Mouse (Mus musculus): ENCODE measurements around the gene Cacnb1. TPM values are rescaled to one million over a fixed set of nuclear protein-coding genes. Genes with fewer than 3 reads are reported as not detected.

Cacnb1 gene
- polyA plus RNA-seq, 1 experiment from 2014 or later, result 21.3 TPM

GRCm38 (mm10) chr11:98037871-98038270 is 15.0 kb upstream of the Cacnb1 start:
- WGBS, result 60% methylated on average over 14 of the region's 14 CpGs
- Histone ChIP-seq H3K36me3 (no peaks in the 10 kb centered on the region), H3K27me3 (peaks cover 10% of the 10 kb centered on the region), H3K9ac (no peak overlapping the region), H3K4me2 (replicated peaks) (peak overlapping the region; percentile 10; the same call in 1 of the 2 replicates), H3K27ac (replicated peaks) (no peak overlapping the region), H3K9me3 (replicated peaks) (no peaks in the 10 kb centered on the region), H3K4me1 (peaks cover 20% of the 10 kb centered on the region), H3K4me3 (replicated peaks) (no peak overlapping the region)
- ATAC-seq (ENCODE audit: insufficient number of reproducible peaks, low FRiP score, low TSS enrichment, low read depth), result no peak

GRCm38 (mm10) chr11:98035977-98036377 is 13.1 kb upstream of the Cacnb1 start:
- Histone ChIP-seq H3K4me2 (replicated peaks) (peak overlapping the region; percentile 61), H3K9ac (no peak overlapping the region), H3K27me3 (peaks cover 10% of the 10 kb centered on the region), H3K36me3 (peaks cover 5% of the 10 kb centered on the region), H3K4me1 (peaks cover 20% of the 10 kb centered on the region), H3K4me3 (replicated peaks) (peak overlapping the region; percentile 30), H3K9me3 (replicated peaks) (no peaks in the 10 kb centered on the region), H3K27ac (replicated peaks) (no peak overlapping the region)
- 1% methylated on average over 27 of the region's 27 CpGs for WGBS
- ATAC-seq (ENCODE audit: insufficient number of reproducible peaks, low FRiP score, low TSS enrichment, low read depth), result peak; percentile 49; the same call in 1 of the 2 replicates

GRCm38 (mm10) chr11:98034840-98035239 is 12.0 kb upstream of the Cacnb1 start:
- Histone ChIP-seq H3K27ac (replicated peaks) (no peak overlapping the region), H3K27me3 (peaks cover 10% of the 10 kb centered on the region), H3K4me2 (replicated peaks) (no peak overlapping the region), H3K4me1 (peaks cover 20% of the 10 kb centered on the region), H3K9ac (no peak overlapping the region), H3K36me3 (peaks cover 15% of the 10 kb centered on the region), H3K4me3 (replicated peaks) (no peak overlapping the region), H3K9me3 (replicated peaks) (no peaks in the 10 kb centered on the region)
- 25% methylated on average over 4 of the region's 4 CpGs for WGBS
- no peak for ATAC-seq (ENCODE audit: insufficient number of reproducible peaks, low FRiP score, low TSS enrichment, low read depth)

- H3K27ac ChIP-seq (replicated peaks), result no peak overlapping the region
- no peaks in the 10 kb centered on the region for H3K9me3 ChIP-seq (replicated peaks)
- 77% methylated on average over 5 of the region's 5 CpGs for WGBS
- H3K4me2 ChIP-seq (replicated peaks), result no peak overlapping the region
- no peak for ATAC-seq (ENCODE audit: insufficient number of reproducible peaks, low FRiP score, low TSS enrichment, low read depth)
- peaks cover 20% of the 10 kb centered on the region for H3K4me1 ChIP-seq
- H3K9ac ChIP-seq, result no peak overlapping the region
- no peak overlapping the region for H3K4me3 ChIP-seq (replicated peaks)
- H3K36me3 ChIP-seq, result peaks cover 22% of the 10 kb centered on the region
- H3K27me3 ChIP-seq, result peaks cover 10% of the 10 kb centered on the region
Measured at GRCm38 (mm10) chr11:98034061-98034460, 11.2 kb upstream of the Cacnb1 start.

- Histone ChIP-seq H3K9me3 (replicated peaks) (no peaks in the 10 kb centered on the region), H3K27me3 (peaks cover 3% of the 10 kb centered on the region), H3K4me3 (replicated peaks) (no peak overlapping the region), H3K27ac (replicated peaks) (no peak overlapping the region), H3K9ac (no peak overlapping the region), H3K4me1 (peaks cover 26% of the 10 kb centered on the region), H3K36me3 (peaks cover 35% of the 10 kb centered on the region), H3K4me2 (replicated peaks) (no peak overlapping the region)
- 7% methylated on average over 5 of the region's 5 CpGs for WGBS
- ATAC-seq (ENCODE audit: insufficient number of reproducible peaks, low FRiP score, low TSS enrichment, low read depth), result no peak
Measured at GRCm38 (mm10) chr11:98031443-98031770, 8.6 kb upstream of the Cacnb1 start.

GRCm38 (mm10) chr11:98030701-98031442 is 8.0 kb upstream of the Cacnb1 start:
- whole genome bisulfite sequencing, result 48% methylated on average over 5 of the region's 5 CpGs
- H3K27ac ChIP-seq (replicated peaks), result no peak overlapping the region
- H3K4me3 ChIP-seq (replicated peaks), result no peak overlapping the region
- H3K4me1 ChIP-seq, result peaks cover 24% of the 10 kb centered on the region
- no peaks in the 10 kb centered on the region for H3K9me3 ChIP-seq (replicated peaks)
- H3K27me3 ChIP-seq, result no peaks in the 10 kb centered on the region
- H3K4me2 ChIP-seq (replicated peaks), result no peak overlapping the region
- peaks cover 35% of the 10 kb centered on the region for H3K36me3 ChIP-seq
- no peak overlapping the region for H3K9ac ChIP-seq
- no peak for ATAC-seq (ENCODE audit: insufficient number of reproducible peaks, low FRiP score, low TSS enrichment, low read depth)

GRCm38 (mm10) chr11:98027785-98028184 is 5.0 kb upstream of the Cacnb1 start:
- Histone ChIP-seq H3K36me3 (peaks cover 35% of the 10 kb centered on the region), H3K27me3 (no peaks in the 10 kb centered on the region), H3K4me1 (peaks cover 25% of the 10 kb centered on the region), H3K9me3 (replicated peaks) (no peaks in the 10 kb centered on the region), H3K4me3 (replicated peaks) (peak overlapping the region; percentile 98), H3K9ac (peak overlapping the region; percentile 100), H3K4me2 (replicated peaks) (peak overlapping the region; percentile 68), H3K27ac (replicated peaks) (no peak overlapping the region)
- WGBS, result 17% methylated on average over 7 of the region's 7 CpGs
- no peak for ATAC-seq (ENCODE audit: insufficient number of reproducible peaks, low FRiP score, low TSS enrichment, low read depth)

GRCm38 (mm10) chr11:98027297-98027688 is 4.5 kb upstream of the Cacnb1 start:
- Histone ChIP-seq H3K36me3 (peaks cover 35% of the 10 kb centered on the region), H3K9ac (peak overlapping the region; percentile 100), H3K4me1 (peaks cover 26% of the 10 kb centered on the region), H3K4me2 (replicated peaks) (peak overlapping the region; percentile 68), H3K27me3 (no peaks in the 10 kb centered on the region), H3K9me3 (replicated peaks) (no peaks in the 10 kb centered on the region), H3K27ac (replicated peaks) (peak overlapping the region; percentile 94), H3K4me3 (replicated peaks) (peak overlapping the region; percentile 98)
- ATAC-seq (ENCODE audit: insufficient number of reproducible peaks, low FRiP score, low TSS enrichment, low read depth), result no peak
- 0% methylated on average over 18 of the region's 18 CpGs for WGBS

- ATAC-seq (ENCODE audit: insufficient number of reproducible peaks, low FRiP score, low TSS enrichment, low read depth), result peak; percentile 80
- Histone ChIP-seq H3K4me3 (replicated peaks) (peak within 1 kb of the TSS; percentile 98), H3K27ac (replicated peaks) (peak within 1 kb of the TSS; percentile 94), H3K27me3 (no peaks in the 10 kb centered on the region), H3K9me3 (replicated peaks) (no peaks in the 10 kb centered on the region), H3K4me1 (peaks cover 29% of the 10 kb centered on the region), H3K9ac (peak within 1 kb of the TSS; percentile 100), H3K4me2 (replicated peaks) (peak within 1 kb of the TSS; percentile 68), H3K36me3 (peaks cover 35% of the 10 kb centered on the region)
- under 1% methylated on average over 68 of the region's 69 CpGs for WGBS
Measured at GRCm38 (mm10) chr11:98026570-98027296, 3.9 kb upstream of the Cacnb1 start, which contains the start of gene Rpl19. TSS of gene Rpl19 (plus strand) at chr11:98026710.

GRCm38 (mm10) chr11:98026248-98026569 is 3.4 kb upstream of the Cacnb1 start:
- peak overlapping the region; percentile 94 for H3K27ac ChIP-seq (replicated peaks)
- H3K4me2 ChIP-seq (replicated peaks), result peak overlapping the region; percentile 68
- peak overlapping the region; percentile 98 for H3K4me3 ChIP-seq (replicated peaks)
- peaks cover 34% of the 10 kb centered on the region for H3K4me1 ChIP-seq
- ATAC-seq (ENCODE audit: insufficient number of reproducible peaks, low FRiP score, low TSS enrichment, low read depth), result no peak
- H3K9ac ChIP-seq, result peak overlapping the region; percentile 100
- H3K9me3 ChIP-seq (replicated peaks), result no peaks in the 10 kb centered on the region
- no peaks in the 10 kb centered on the region for H3K27me3 ChIP-seq
- 5% methylated on average over 15 of the region's 15 CpGs for WGBS
- peaks cover 32% of the 10 kb centered on the region for H3K36me3 ChIP-seq

GRCm38 (mm10) chr11:98024516-98024915 is 1.7 kb upstream of the Cacnb1 start:
- H3K4me3 ChIP-seq (replicated peaks), result no peak overlapping the region

More at GRCm38 (mm10) chr11:98024516-98024915, 1.7 kb upstream of the Cacnb1 start:
- Histone ChIP-seq H3K9ac (no peak overlapping the region), H3K4me2 (replicated peaks) (no peak overlapping the region), H3K4me1 (peaks cover 51% of the 10 kb centered on the region), H3K27ac (replicated peaks) (no peak overlapping the region), H3K27me3 (no peaks in the 10 kb centered on the region), H3K9me3 (replicated peaks) (no peaks in the 10 kb centered on the region), H3K36me3 (peaks cover 17% of the 10 kb centered on the region)
- no peak for ATAC-seq (ENCODE audit: insufficient number of reproducible peaks, low FRiP score, low TSS enrichment, low read depth)
- 80% methylated on average over 3 of the region's 3 CpGs for WGBS
